Mouse (Mus musculus): ENCODE data around the gene Myl4. TPM values are rescaled to one million over a fixed set of nuclear protein-coding genes. Genes with fewer than 3 reads are reported as not detected.

Gene Myl4
- polyA plus RNA-seq, 1 experiment from 2014 or later: 3.4 TPM

GRCm38 (mm10) chr11:104544507-104544906 lies 6.0 kb upstream of the Myl4 start:
- no peak overlapping the region for H3K4me3 ChIP-seq (ENCODE audit: low read depth, low read length)
- no peak overlapping the region for H3K9ac ChIP-seq (ENCODE audit: low read depth, low read length)
- no peaks in the 10 kb centered on the region for H3K27me3 ChIP-seq (ENCODE audit: control insufficient read depth, insufficient read depth, low read length)
- WGBS: 89% methylated on average over 2 of the region's 2 CpGs
- DNase-seq (ENCODE audit: low spot score) (no peak), ATAC-seq (ENCODE audit: low FRiP score) (no peak)
- H3K4me2 ChIP-seq (replicated peaks; ENCODE audit: low read depth, low read length): no peak overlapping the region
- no peak overlapping the region for H3K27ac ChIP-seq (ENCODE audit: low read depth, low read length)
- no peaks in the 10 kb centered on the region for H3K9me3 ChIP-seq (ENCODE audit: control insufficient read depth, low read length)
- H3K36me3 ChIP-seq (ENCODE audit: control insufficient read depth, insufficient read depth, low read length): no peaks in the 10 kb centered on the region
- no peaks in the 10 kb centered on the region for H3K4me1 ChIP-seq (replicated peaks; ENCODE audit: control insufficient read depth, insufficient read depth, low read length)

DNA sequence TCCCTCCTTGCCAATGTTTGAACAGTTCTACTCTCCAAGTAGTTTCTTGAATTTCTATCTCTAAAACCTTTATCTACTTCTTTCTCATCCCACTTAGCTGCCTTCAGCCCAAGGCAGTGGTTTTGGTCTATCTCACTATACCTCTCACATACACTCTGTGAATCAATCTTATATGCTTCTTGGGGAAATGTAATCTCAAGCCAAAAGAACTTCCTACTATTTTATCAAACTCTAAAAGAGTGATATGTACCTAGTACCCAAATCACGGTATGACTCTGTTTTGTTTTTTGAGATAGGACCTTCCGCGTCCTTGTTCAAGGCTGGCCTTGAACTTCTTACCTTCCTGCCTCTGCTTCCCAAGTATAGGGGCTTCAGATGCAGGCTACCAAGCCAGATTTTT lies 3.0 kb upstream of the Myl4 start:
- no peaks in the 10 kb centered on the region for H3K36me3 ChIP-seq (ENCODE audit: control insufficient read depth, insufficient read depth, low read length)
- WGBS: 92% methylated on average over 3 of the region's 3 CpGs
- no peaks in the 10 kb centered on the region for H3K27me3 ChIP-seq (ENCODE audit: control insufficient read depth, insufficient read depth, low read length)
- H3K4me3 ChIP-seq (ENCODE audit: low read depth, low read length): no peak overlapping the region
- no peak overlapping the region for H3K9ac ChIP-seq (ENCODE audit: low read depth, low read length)
- H3K9me3 ChIP-seq (ENCODE audit: control insufficient read depth, low read length): no peaks in the 10 kb centered on the region
- H3K4me1 ChIP-seq (replicated peaks; ENCODE audit: control insufficient read depth, insufficient read depth, low read length): no peaks in the 10 kb centered on the region
- DNase-seq (ENCODE audit: low spot score): no peak
- no peak overlapping the region for H3K4me2 ChIP-seq (replicated peaks; ENCODE audit: low read depth, low read length)
- no peak for ATAC-seq (ENCODE audit: low FRiP score)
- H3K27ac ChIP-seq (ENCODE audit: low read depth, low read length): no peak overlapping the region

- under 1% methylated on average over 52 of the region's 53 CpGs for WGBS
- DNase-seq (ENCODE audit: low spot score) (no peak), ATAC-seq (ENCODE audit: low FRiP score) (peak; percentile 73)
- no peaks in the 10 kb centered on the region for H3K4me1 ChIP-seq (replicated peaks; ENCODE audit: control insufficient read depth, insufficient read depth, low read length)
- no peaks in the 10 kb centered on the region for H3K27me3 ChIP-seq (ENCODE audit: control insufficient read depth, insufficient read depth, low read length)
- peak overlapping the region; percentile 99 for H3K9ac ChIP-seq (ENCODE audit: low read depth, low read length)
- H3K4me3 ChIP-seq (ENCODE audit: low read depth, low read length): peak overlapping the region; percentile 97
- H3K27ac ChIP-seq (ENCODE audit: low read depth, low read length): peak overlapping the region; percentile 79
- peak overlapping the region; percentile 86 for H3K4me2 ChIP-seq (replicated peaks; ENCODE audit: low read depth, low read length)
- H3K36me3 ChIP-seq (ENCODE audit: control insufficient read depth, insufficient read depth, low read length): no peaks in the 10 kb centered on the region
- H3K9me3 ChIP-seq (ENCODE audit: control insufficient read depth, low read length): no peaks in the 10 kb centered on the region
Observed at GRCm38 (mm10) chr11:104549438-104550405, 741 bp upstream of the Myl4 start.

GRCm38 (mm10) chr11:104558065-104558464 lies 7.6 kb downstream of the Myl4 start:
- no peak for ATAC-seq (ENCODE audit: low FRiP score)
- WGBS: 87% methylated on average over 4 of the region's 4 CpGs
- Histone ChIP-seq H3K9me3 (ENCODE audit: control insufficient read depth, low read length) (no peaks in the 10 kb centered on the region), H3K36me3 (ENCODE audit: control insufficient read depth, insufficient read depth, low read length) (no peaks in the 10 kb centered on the region), H3K4me3 (ENCODE audit: low read depth, low read length) (no peak overlapping the region), H3K4me1 (replicated peaks; ENCODE audit: control insufficient read depth, insufficient read depth, low read length) (no peaks in the 10 kb centered on the region), H3K4me2 (replicated peaks; ENCODE audit: low read depth, low read length) (no peak overlapping the region), H3K27me3 (ENCODE audit: control insufficient read depth, insufficient read depth, low read length) (no peaks in the 10 kb centered on the region), H3K27ac (ENCODE audit: low read depth, low read length) (no peak overlapping the region), H3K9ac (ENCODE audit: low read depth, low read length) (no peak overlapping the region)
- no peak for DNase-seq (ENCODE audit: low spot score)

DNA sequence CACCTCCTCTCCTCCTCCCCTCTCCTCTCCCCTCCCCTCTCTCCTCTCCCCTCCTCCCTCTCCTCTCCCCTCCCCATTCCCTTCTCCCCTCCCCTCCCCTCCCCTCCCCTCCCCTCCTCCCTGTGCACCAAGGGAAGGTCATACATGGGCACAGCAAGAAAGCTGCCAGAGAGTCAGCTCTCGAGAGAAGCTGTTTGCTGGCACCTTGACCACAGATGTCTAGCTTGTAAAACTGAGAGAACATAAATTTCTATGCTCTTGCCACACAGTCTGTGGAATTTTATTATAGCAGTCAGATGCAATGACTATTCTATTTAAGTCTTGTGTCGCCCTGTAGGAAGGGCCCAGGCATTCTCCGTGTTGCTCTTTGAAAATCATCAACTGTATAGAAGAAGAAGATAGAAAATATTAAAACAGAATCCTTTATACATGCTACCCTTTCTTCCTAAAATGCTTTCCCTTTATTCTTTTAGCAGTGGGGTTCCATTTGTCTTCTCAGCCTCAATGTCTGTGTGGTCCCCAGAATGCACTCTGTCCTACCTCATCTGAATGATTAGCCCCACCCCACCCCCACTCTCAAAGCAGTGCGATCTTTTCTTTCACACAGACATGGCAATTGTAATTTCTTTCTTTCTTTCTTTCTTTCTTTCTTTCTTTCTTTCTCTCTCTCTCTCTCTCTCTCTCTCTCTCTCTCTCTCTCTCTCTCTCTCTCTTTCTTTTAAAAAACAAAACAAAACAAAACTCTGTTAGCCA lies 8.4 kb downstream of the Myl4 start:
- Histone ChIP-seq H3K9ac (ENCODE audit: low read depth, low read length) (no peak overlapping the region), H3K36me3 (ENCODE audit: control insufficient read depth, insufficient read depth, low read length) (no peaks in the 10 kb centered on the region), H3K4me2 (replicated peaks; ENCODE audit: low read depth, low read length) (no peak overlapping the region), H3K27ac (ENCODE audit: low read depth, low read length) (no peak overlapping the region), H3K4me1 (replicated peaks; ENCODE audit: control insufficient read depth, insufficient read depth, low read length) (no peaks in the 10 kb centered on the region), H3K27me3 (ENCODE audit: control insufficient read depth, insufficient read depth, low read length) (no peaks in the 10 kb centered on the region), H3K9me3 (ENCODE audit: control insufficient read depth, low read length) (no peaks in the 10 kb centered on the region), H3K4me3 (ENCODE audit: low read depth, low read length) (no peak overlapping the region)
- DNase-seq (ENCODE audit: low spot score) (no peak), ATAC-seq (ENCODE audit: low FRiP score) (no peak)
- WGBS: 60% methylated on average over 4 of the region's 4 CpGs

GRCm38 (mm10) chr11:104560971-104561370 lies 10.5 kb downstream of the Myl4 start:
- H3K4me1 ChIP-seq (replicated peaks; ENCODE audit: control insufficient read depth, insufficient read depth, low read length): no peaks in the 10 kb centered on the region
- DNase-seq (ENCODE audit: low spot score) (no peak), ATAC-seq (ENCODE audit: low FRiP score) (no peak)
- H3K4me3 ChIP-seq (ENCODE audit: low read depth, low read length): no peak overlapping the region
- no peaks in the 10 kb centered on the region for H3K27me3 ChIP-seq (ENCODE audit: control insufficient read depth, insufficient read depth, low read length)
- no peak overlapping the region for H3K27ac ChIP-seq (ENCODE audit: low read depth, low read length)
- no peaks in the 10 kb centered on the region for H3K36me3 ChIP-seq (ENCODE audit: control insufficient read depth, insufficient read depth, low read length)
- H3K9me3 ChIP-seq (ENCODE audit: control insufficient read depth, low read length): no peaks in the 10 kb centered on the region
- no peak overlapping the region for H3K9ac ChIP-seq (ENCODE audit: low read depth, low read length)
- no peak overlapping the region for H3K4me2 ChIP-seq (replicated peaks; ENCODE audit: low read depth, low read length)
- WGBS: 67% methylated on average over 2 of the region's 2 CpGs

- H3K9ac ChIP-seq (ENCODE audit: low read depth, low read length): no peak overlapping the region
- H3K9me3 ChIP-seq (ENCODE audit: control insufficient read depth, low read length): no peaks in the 10 kb centered on the region
- H3K27me3 ChIP-seq (ENCODE audit: control insufficient read depth, insufficient read depth, low read length): no peaks in the 10 kb centered on the region
- H3K27ac ChIP-seq (ENCODE audit: low read depth, low read length): no peak overlapping the region
- H3K4me2 ChIP-seq (replicated peaks; ENCODE audit: low read depth, low read length): no peak overlapping the region
- ATAC-seq (ENCODE audit: low FRiP score) (no peak), DNase-seq (ENCODE audit: low spot score) (no peak)
- no peaks in the 10 kb centered on the region for H3K36me3 ChIP-seq (ENCODE audit: control insufficient read depth, insufficient read depth, low read length)
- WGBS: 63% methylated on average over 1 of the region's 1 CpGs
- H3K4me1 ChIP-seq (replicated peaks; ENCODE audit: control insufficient read depth, insufficient read depth, low read length): no peaks in the 10 kb centered on the region
- H3K4me3 ChIP-seq (ENCODE audit: low read depth, low read length): no peak overlapping the region
Observed at GRCm38 (mm10) chr11:104563496-104563895, 13.0 kb downstream of the Myl4 start.

DNA sequence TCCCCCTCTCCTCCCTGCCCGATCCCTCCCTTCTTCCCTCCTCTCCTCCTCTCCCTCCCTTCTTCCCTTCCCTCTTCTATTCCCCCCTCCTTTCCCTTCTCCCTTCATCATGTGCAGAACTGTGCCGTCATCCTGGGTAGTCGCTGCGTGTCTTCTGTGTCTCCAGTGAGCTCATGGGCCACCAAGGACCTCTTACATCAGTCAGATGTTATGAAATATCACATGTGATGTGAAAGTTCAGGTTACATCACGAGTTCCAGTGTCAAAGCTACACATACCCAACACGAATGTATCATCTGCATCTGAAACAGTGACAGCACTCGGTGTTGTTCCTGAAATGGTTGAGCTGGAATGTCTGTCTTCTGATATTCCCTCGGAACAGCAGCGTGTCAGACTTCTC lies 14.7 kb downstream of the Myl4 start:
- Histone ChIP-seq H3K9me3 (ENCODE audit: control insufficient read depth, low read length) (no peaks in the 10 kb centered on the region), H3K4me1 (replicated peaks; ENCODE audit: control insufficient read depth, insufficient read depth, low read length) (no peaks in the 10 kb centered on the region), H3K4me3 (ENCODE audit: low read depth, low read length) (no peak overlapping the region), H3K27me3 (ENCODE audit: control insufficient read depth, insufficient read depth, low read length) (no peaks in the 10 kb centered on the region), H3K4me2 (replicated peaks; ENCODE audit: low read depth, low read length) (no peak overlapping the region), H3K9ac (ENCODE audit: low read depth, low read length) (no peak overlapping the region), H3K36me3 (ENCODE audit: control insufficient read depth, insufficient read depth, low read length) (no peaks in the 10 kb centered on the region), H3K27ac (ENCODE audit: low read depth, low read length) (no peak overlapping the region)
- DNase-seq (ENCODE audit: low spot score) (no peak), ATAC-seq (ENCODE audit: low FRiP score) (no peak)
- 86% methylated on average over 9 of the region's 9 CpGs for WGBS

Measured in hindbrain, embryonic 11.5 days (tissue).